Mouse (Mus musculus) cerebellum, adult 2 months (tissue): ENCODE data around the gene Zmynd15.

Experiments used
- CTCF ChIP-seq: fragments of 200-500 bp; IDR thresholded peaks from 2 replicates; pipeline ENCODE4 v1.5.1; 2011; ENCODE audit warnings: low read depth, mild to moderate bottlenecking, control low read depth, low read length, moderate library complexity, borderline replicate concordance; ENCODE audit not compliant: insufficient read depth
- POLR2A ChIP-seq: fragments of 200-500 bp; IDR thresholded peaks from 2 replicates; pipeline ENCODE4 v1.6.1; 2011; ENCODE audit warnings: low read length, control low read depth, borderline replicate concordance; ENCODE audit not compliant: insufficient read depth

GRCm38 (mm10) chr11:70441882-70442281, 17.4 kb upstream of the Zmynd15 start:
- TF ChIP-seq CTCF (no peak), POLR2A (no peak)
